Mouse (Mus musculus) midbrain, embryonic 16.5 days (tissue): Measurements from ENCODE around the gene Fggy. TPM values are rescaled to one million over a fixed set of nuclear protein-coding genes. Genes with fewer than 3 reads are reported as not detected.

Experiments
- ATAC-seq: fragments of 200-750 bp; cut with Nextera tagmentation; 2 replicates; pipeline ENCODE4 v1.8.0; 2017; ENCODE audit warnings: moderate TSS enrichment
- H3K27ac ChIP-seq: fragments of 300-500 bp; sonication (generic); 2 replicates; pipeline ENCODE4 v1.5.1; 2014; ENCODE audit warnings: mild to moderate bottlenecking, low read length, mixed read lengths
- H3K27me3 ChIP-seq: fragments of 300-500 bp; sonication (generic); 2 replicates; pipeline ENCODE4 v1.6.1; 2014; ENCODE audit warnings: low read depth, low read length, mixed read lengths; ENCODE audit not compliant: control insufficient read depth, insufficient read depth
- H3K36me3 ChIP-seq: fragments of 300-500 bp; sonication (generic); 2 replicates; pipeline ENCODE4 v1.6.1; 2014; ENCODE audit warnings: mild to moderate bottlenecking, low read length, moderate library complexity, mixed read lengths; ENCODE audit not compliant: control insufficient read depth, insufficient read depth
- H3K4me1 ChIP-seq: fragments of 300-500 bp; sonication (generic); 2 replicates; pipeline ENCODE4 v1.6.1; 2014; ENCODE audit warnings: mild to moderate bottlenecking, low read length, mixed read lengths; ENCODE audit not compliant: control insufficient read depth, insufficient read depth
- H3K4me2 ChIP-seq: fragments of 300-500 bp; sonication (generic); 2 replicates; pipeline ENCODE4 v1.6.1; 2014; ENCODE audit warnings: mild to moderate bottlenecking, low read length, mixed read lengths
- H3K4me3 ChIP-seq: fragments of 300-500 bp; sonication (generic); 2 replicates; pipeline ENCODE4 v1.5.1; 2014; ENCODE audit warnings: low read depth, mild to moderate bottlenecking, low read length, moderate library complexity, mixed read lengths
- H3K9ac ChIP-seq: fragments of 300-500 bp; sonication (generic); 2 replicates; pipeline ENCODE4 v1.6.1; 2014; ENCODE audit warnings: low read depth, low read length, mixed read lengths
- H3K9me3 ChIP-seq: fragments of 300-500 bp; sonication (generic); replicated peaks from 2 replicates; pipeline ENCODE4 v1.6.1; 2014; ENCODE audit warnings: mild to moderate bottlenecking, low read length, mixed read lengths; ENCODE audit not compliant: control insufficient read depth, poor library complexity, severe bottlenecking
- WGBS: fragments of 180-500 bp; shearing (Covaris S2); extraction: QIAGEN DNeasy Blood & Tissue Kit; methylation state at CpG from one replicate; pipeline ENCODE4 v1.1.7; 2014; 5-methylcytosine and 5-hydroxymethylcytosine counted together
- polyA plus RNA-seq: library from polyadenylated mRNA; unstranded; fragments of >200 nt; fragmentation: Nextera tagmentation; extraction: Ambion mirVana; gene quantifications from 2 replicates; pipeline ENCODE4 v1.2.1, GENCODE M21; 2015

The Fggy gene
- polyA plus RNA-seq, 1 experiment from 2014 or later = 5.9 TPM

DNA sequence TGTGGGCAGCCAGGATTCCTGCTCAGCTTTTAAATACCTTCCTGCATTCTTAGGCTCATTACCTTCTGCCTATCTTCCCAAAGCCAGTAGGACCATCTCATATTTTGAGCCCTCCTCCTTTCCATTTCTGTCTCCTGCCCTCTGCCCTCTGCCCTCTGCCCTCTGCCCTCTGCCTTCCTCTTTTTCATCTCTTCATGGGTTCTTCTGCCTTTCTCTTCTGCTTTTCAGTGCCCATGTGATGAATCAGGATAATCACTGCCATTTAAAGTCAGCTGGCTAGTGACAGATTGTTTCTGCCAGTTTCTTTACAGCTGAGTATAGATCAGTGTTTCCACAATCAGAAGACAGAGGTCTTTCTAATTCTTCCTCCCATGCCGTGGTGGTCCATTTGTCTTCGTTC is 273.0 kb downstream of the Fggy start:
- ATAC-seq = no peak
- Histone ChIP-seq H3K27ac (no peak overlapping the region), H3K27me3 (no peaks in the 10 kb centered on the region), H3K36me3 (no peaks in the 10 kb centered on the region), H3K4me2 (no peak overlapping the region), H3K9me3 (no peaks in the 10 kb centered on the region), H3K4me1 (no peaks in the 10 kb centered on the region), H3K9ac (no peak overlapping the region), H3K4me3 (no peak overlapping the region)
- 34% methylated on average over 2 of the region's 2 CpGs for WGBS

DNA sequence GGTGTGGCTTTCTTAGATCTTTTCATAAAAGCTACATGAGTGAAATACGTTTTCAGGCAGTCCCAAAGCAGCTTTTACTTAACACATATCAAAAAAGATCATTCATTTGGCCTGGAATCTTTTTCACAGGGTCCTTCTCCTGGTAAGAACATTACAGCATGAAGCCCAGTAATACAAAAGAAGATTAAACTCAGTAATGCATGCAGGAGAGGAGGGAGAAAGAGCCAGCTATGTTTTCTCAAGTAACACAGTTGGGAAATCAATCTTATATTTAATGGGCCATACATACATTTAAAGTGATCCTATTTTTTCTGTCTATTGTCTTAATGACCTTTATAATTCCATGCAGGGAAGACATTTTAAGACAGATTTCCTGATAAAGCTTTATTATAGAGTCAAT is 282.6 kb downstream of the Fggy start:
- no peaks in the 10 kb centered on the region for H3K36me3 ChIP-seq
- no peak overlapping the region for H3K4me3 ChIP-seq
- ATAC-seq = no peak
- H3K4me1 ChIP-seq = no peaks in the 10 kb centered on the region
- no peaks in the 10 kb centered on the region for H3K9me3 ChIP-seq
- 25% methylated on average over 1 of the region's 1 CpGs for WGBS
- H3K9ac ChIP-seq = no peak overlapping the region
- H3K27me3 ChIP-seq = no peaks in the 10 kb centered on the region
- no peak overlapping the region for H3K27ac ChIP-seq
- H3K4me2 ChIP-seq = no peak overlapping the region

DNA sequence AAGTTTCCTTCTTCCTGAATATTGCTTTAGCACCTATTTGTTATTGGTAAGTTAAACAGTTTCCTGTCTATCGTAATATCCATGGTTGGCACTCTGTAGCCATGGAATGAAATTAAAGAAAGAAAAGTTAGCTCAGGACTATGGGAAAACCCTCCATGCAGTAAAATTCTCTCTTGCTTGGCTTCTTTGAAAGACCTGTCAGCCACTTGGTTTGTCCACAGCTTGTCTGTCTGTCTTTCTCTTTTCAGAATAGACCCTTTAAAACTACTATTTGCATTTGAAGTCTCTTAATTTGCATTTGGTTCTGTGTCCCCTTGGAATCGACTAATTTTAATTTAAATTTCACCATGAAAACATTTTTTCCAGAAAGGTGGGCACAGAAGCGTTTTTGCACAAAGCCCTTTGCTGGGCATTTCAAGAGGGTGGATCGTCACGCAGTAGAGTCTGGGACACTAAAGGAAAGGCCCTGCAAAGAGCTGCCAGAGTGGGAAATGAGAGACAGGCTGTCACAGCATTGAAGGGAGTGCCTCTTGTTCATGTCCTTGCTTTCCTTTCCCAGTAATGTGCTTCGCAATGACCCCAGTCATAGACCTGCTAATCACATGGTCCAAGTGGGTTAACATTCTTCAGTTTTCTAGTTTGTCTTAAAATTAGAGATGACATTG is 283.2 kb downstream of the Fggy start:
- no peak for ATAC-seq
- WGBS = 48% methylated on average over 6 of the region's 6 CpGs
- H3K9ac ChIP-seq = no peak overlapping the region
- H3K4me2 ChIP-seq = no peak overlapping the region
- no peak overlapping the region for H3K4me3 ChIP-seq
- H3K9me3 ChIP-seq = no peaks in the 10 kb centered on the region
- H3K27ac ChIP-seq = no peak overlapping the region
- H3K36me3 ChIP-seq = no peaks in the 10 kb centered on the region
- H3K4me1 ChIP-seq = no peaks in the 10 kb centered on the region
- no peaks in the 10 kb centered on the region for H3K27me3 ChIP-seq

DNA sequence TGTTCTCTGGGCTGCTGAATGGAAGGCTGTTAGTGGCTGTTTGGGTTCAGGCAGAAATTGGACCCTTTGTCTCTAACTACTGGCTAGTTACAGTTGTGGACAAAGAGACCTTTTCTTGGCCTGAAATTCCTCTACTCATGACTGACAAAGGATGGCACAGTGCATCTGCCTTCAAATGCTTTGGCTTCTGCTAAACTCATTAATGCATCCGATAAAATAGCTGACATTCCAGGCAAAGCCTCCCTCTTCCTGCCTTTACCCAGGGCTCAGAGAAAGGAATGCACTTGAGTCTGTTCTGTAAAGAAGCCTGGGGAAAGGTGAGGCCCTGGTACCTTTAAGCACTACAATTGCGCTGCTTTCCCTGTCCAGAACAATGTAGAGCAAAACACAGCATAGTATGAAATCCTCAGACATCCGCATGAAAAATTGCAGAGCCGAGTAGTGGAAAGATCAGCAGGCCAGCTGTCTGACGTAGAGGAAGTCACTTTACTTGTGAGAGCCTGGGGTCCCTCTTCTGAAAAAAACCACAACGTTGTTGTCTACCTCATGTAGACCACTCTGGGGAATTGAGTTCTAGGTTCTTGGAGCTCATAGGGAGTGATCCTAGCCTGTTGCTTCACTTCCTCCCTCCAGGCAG is 288.8 kb downstream of the Fggy start:
- Histone ChIP-seq H3K27me3 (no peaks in the 10 kb centered on the region), H3K4me1 (no peaks in the 10 kb centered on the region), H3K4me2 (no peak overlapping the region), H3K9me3 (no peaks in the 10 kb centered on the region), H3K4me3 (no peak overlapping the region), H3K27ac (no peak overlapping the region), H3K36me3 (no peaks in the 10 kb centered on the region), H3K9ac (no peak overlapping the region)
- no peak for ATAC-seq
- WGBS = 50% methylated on average over 6 of the region's 6 CpGs

DNA sequence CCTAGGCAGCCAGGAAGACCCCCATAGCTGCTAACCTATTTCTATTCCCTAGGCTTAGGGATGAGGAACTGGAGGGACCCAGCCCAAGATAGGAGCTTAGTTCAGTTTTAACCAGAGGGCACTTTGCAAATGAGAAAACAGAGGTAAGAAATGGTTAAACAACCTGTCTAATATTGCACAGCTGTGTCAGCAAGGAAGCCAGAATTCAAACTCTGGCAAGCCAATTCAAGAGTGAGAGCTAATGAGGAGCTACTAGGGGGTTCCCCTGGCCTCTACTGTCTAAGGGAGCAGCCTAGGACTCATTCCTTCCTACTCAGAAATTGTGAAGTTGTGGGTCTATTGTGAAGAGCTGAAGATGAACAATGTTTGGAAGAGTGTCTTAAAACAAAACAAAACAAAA is 289.9 kb downstream of the Fggy start:
- no peak overlapping the region for H3K4me3 ChIP-seq
- no peaks in the 10 kb centered on the region for H3K27me3 ChIP-seq
- H3K9ac ChIP-seq = no peak overlapping the region
- H3K4me1 ChIP-seq = no peaks in the 10 kb centered on the region
- ATAC-seq = no peak
- H3K9me3 ChIP-seq = no peaks in the 10 kb centered on the region
- H3K27ac ChIP-seq = no peak overlapping the region
- H3K36me3 ChIP-seq = no peaks in the 10 kb centered on the region
- H3K4me2 ChIP-seq = no peak overlapping the region

DNA sequence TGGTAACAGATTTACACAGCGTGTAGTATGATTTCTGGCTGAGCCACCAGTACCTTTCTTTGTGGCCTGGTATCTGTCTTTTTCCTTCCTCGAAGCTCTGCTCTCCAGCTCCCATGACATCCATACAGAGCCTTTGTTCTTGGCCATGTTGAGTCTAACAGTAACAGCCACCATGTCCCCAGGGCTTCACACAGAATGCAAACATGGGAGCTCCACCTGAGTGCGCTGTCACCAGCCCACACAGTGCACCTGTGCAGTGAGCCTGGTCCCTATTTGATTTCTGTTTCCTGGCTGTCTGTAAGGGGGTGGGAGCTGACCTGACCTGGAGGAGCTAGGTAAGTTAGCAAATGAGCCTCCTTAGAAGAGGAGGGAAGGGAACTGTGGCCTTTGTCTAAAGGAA is 290.4 kb downstream of the Fggy start:
- Histone ChIP-seq H3K9ac (no peak overlapping the region), H3K4me3 (no peak overlapping the region), H3K27me3 (no peaks in the 10 kb centered on the region), H3K4me1 (no peaks in the 10 kb centered on the region), H3K9me3 (no peaks in the 10 kb centered on the region), H3K36me3 (no peaks in the 10 kb centered on the region), H3K4me2 (no peak overlapping the region), H3K27ac (no peak overlapping the region)
- no peak for ATAC-seq
- WGBS = 84% methylated on average over 3 of the region's 3 CpGs

DNA sequence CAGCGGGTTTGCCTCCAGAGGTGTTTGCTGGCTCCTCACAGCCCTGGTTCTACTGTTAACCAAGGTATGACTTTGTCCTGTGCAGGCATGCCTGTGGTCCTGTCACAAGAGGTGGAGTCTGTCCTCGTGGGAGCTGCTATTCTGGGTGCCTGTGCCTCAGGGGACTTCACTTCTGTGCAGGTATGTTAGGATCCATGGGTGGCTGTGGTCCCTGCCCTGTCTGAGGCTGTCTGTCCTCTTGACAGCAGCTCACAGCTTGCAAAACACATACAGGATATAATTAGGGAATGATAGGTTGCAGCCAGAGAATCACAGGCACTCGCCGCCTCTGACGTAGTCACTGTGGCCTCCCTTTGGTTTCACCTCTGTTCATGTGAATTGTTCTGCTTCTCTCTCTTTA is 292.2 kb downstream of the Fggy start:
- Histone ChIP-seq H3K36me3 (no peaks in the 10 kb centered on the region), H3K27ac (no peak overlapping the region), H3K4me3 (no peak overlapping the region), H3K9me3 (no peaks in the 10 kb centered on the region), H3K4me2 (no peak overlapping the region), H3K4me1 (no peaks in the 10 kb centered on the region), H3K27me3 (no peaks in the 10 kb centered on the region), H3K9ac (no peak overlapping the region)
- 86% methylated on average over 5 of the region's 5 CpGs for WGBS
- ATAC-seq = no peak

DNA sequence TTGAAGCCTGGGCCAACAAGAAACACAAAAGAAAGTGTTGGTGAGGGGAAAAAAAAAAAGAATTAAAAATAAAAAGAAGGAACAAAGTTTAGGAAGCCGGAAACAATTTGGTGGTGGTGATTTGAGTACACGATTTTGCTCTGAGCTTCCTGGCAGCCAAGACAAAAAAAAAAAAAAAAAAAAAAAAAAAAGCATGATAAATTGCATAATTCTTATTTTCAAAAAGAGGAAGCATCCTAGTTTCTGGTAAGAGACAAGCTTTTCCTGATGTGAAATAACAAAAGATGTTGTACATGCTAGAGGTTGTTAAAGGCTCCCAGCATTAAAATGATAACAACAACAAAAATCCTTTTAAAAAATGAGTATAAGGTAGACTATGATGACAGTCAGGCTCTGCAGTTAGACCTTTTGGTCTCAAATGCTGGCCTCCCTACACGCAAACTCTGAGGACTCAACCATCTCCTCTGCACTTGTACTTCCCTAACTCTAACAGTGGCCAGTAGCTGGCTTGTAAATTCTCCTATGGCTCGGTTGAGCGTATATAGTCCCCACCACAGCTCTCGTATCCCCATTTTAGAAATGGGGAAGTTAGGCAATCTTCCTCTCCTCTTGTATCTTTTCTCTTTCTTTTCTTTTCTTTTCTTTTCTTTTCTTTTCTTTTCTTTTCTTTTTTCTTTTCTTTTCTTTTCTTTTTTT is 292.9 kb downstream of the Fggy start:
- H3K9ac ChIP-seq = no peak overlapping the region
- H3K27me3 ChIP-seq = no peaks in the 10 kb centered on the region
- H3K27ac ChIP-seq = no peak overlapping the region
- WGBS = 97% methylated on average over 6 of the region's 6 CpGs
- no peaks in the 10 kb centered on the region for H3K9me3 ChIP-seq
- no peak overlapping the region for H3K4me3 ChIP-seq
- H3K4me2 ChIP-seq = no peak overlapping the region
- ATAC-seq = no peak
- H3K4me1 ChIP-seq = no peaks in the 10 kb centered on the region
- no peaks in the 10 kb centered on the region for H3K36me3 ChIP-seq

DNA sequence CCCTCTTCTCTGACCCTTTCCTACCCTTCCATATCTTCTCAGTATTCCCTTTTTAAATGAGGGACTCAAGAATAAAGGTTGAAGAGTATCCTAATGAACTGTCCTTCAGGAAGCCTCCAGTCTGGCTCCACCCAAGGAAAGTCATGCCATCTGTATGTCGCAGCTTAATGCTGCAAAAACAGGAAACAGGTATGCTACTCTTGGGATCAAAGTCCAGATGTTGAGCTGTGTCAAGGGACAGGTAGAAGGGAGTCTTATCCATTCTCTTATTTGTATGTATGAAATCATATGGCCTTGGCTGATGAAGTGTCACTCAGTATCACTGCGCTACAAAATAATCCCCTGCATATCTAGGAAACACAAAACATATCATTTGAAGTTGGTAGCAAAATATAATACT is 294.9 kb downstream of the Fggy start:
- 95% methylated on average over 2 of the region's 2 CpGs for WGBS
- no peak overlapping the region for H3K4me2 ChIP-seq
- H3K27me3 ChIP-seq = no peaks in the 10 kb centered on the region
- no peak for ATAC-seq
- no peak overlapping the region for H3K27ac ChIP-seq
- no peaks in the 10 kb centered on the region for H3K9me3 ChIP-seq
- H3K4me3 ChIP-seq = no peak overlapping the region
- H3K9ac ChIP-seq = no peak overlapping the region
- no peaks in the 10 kb centered on the region for H3K4me1 ChIP-seq
- H3K36me3 ChIP-seq = no peaks in the 10 kb centered on the region
